Mouse (Mus musculus) liver, adult 2 months (tissue): ENCODE results near the gene Erlin1. TPM values are rescaled to one million over a fixed set of nuclear protein-coding genes. Genes with fewer than 3 reads are reported as not detected.

ENCODE experiments used
- DNase-seq: peaks from one replicate; pipeline ENCODE4 v3.0.0-alpha.2; 2011; ENCODE audit warnings: low read depth, low spot score; ENCODE audit errors: extremely low read depth
- H3K27ac ChIP-seq: fragments of 200-500 bp; replicated peaks from 2 replicates; pipeline ENCODE4 v1.5.1; 2012; ENCODE audit warnings: low read depth, mild to moderate bottlenecking, control low read depth, inconsistent platforms, low read length; ENCODE audit not compliant: insufficient read depth
- H3K27me3 ChIP-seq: fragments of 200-500 bp; 2 replicates; pipeline ENCODE4 v1.6.1; 2012; ENCODE audit warnings: mild to moderate bottlenecking, moderate library complexity, low read length, inconsistent platforms; ENCODE audit not compliant: control insufficient read depth, insufficient read depth
- H3K36me3 ChIP-seq: fragments of 200-500 bp; 2 replicates; pipeline ENCODE4 v1.6.1; 2012; ENCODE audit warnings: low read length, inconsistent platforms; ENCODE audit not compliant: control insufficient read depth, insufficient read depth
- H3K4me1 ChIP-seq: fragments of 200-500 bp; 2 replicates; pipeline ENCODE4 v1.6.1; 2011; ENCODE audit warnings: low read length; ENCODE audit not compliant: control insufficient read depth, insufficient read depth
- H3K4me3 ChIP-seq: fragments of 200-500 bp; 2 replicates; pipeline ENCODE4 v1.5.1; 2011; ENCODE audit warnings: low read depth, mild to moderate bottlenecking, control low read depth, low read length, moderate library complexity; ENCODE audit not compliant: insufficient read depth
- H3K79me2 ChIP-seq: fragments of 200-500 bp; 2 replicates; pipeline ENCODE4 v1.6.1; 2012; ENCODE audit warnings: inconsistent platforms, mild to moderate bottlenecking, low read length, moderate library complexity; ENCODE audit not compliant: control insufficient read depth, insufficient read depth
- H3K9ac ChIP-seq: fragments of 200-500 bp; 2 replicates; pipeline ENCODE4 v1.6.1; 2012; ENCODE audit warnings: low read depth, mild to moderate bottlenecking, control low read depth, inconsistent platforms, low read length
- CTCF ChIP-seq: fragments of 200-500 bp; IDR thresholded peaks from 2 replicates; pipeline ENCODE4 v1.5.1; 2011; ENCODE audit warnings: low read depth, low read length, control low read depth
- POLR2A ChIP-seq: fragments of 200-500 bp; IDR thresholded peaks from 2 replicates; pipeline ENCODE4 v1.6.1; 2011; ENCODE audit warnings: low read length, control low read depth; ENCODE audit not compliant: insufficient read depth; ENCODE audit errors: extremely low read depth
- WGBS: fragments of 180-500 bp; shearing (Covaris S2); methylation state at CpG from one replicate; pipeline ENCODE4 v1.1.7; 2018; 5-methylcytosine and 5-hydroxymethylcytosine counted together
- polyA plus RNA-seq: library from polyadenylated mRNA; depleted of rRNA; stranded (reverse); fragments of >200 nt; gene quantifications from 2 replicates; pipeline ENCODE4 v1.2.3, GENCODE M21; 2012; rRNA removed
- total RNA-seq: library from RNA; depleted of rRNA; stranded (reverse); fragments of >200 nt; gene quantifications from 2 replicates; pipeline ENCODE4 v1.2.3, GENCODE M21; 2014; rRNA removed

Gene Erlin1
- total RNA-seq (27.8 and 44.2 TPM in 2 replicates), polyA plus RNA-seq (14.2 and 19.0 TPM in 2 replicates)

GRCm38 (mm10) chr19:44069121-44069913, at the start of gene Erlin1:
TSS of gene Erlin1 (minus strand) at chr19:44069785.
- Histone ChIP-seq H3K27me3 (no peaks in the 10 kb centered on the region), H3K27ac (peak within 1 kb of the TSS; percentile 75), H3K9ac (peak within 1 kb of the TSS; percentile 90), H3K79me2 (peaks cover 3% of the 10 kb centered on the region; the same call in 1 of the 2 replicates), H3K4me1 (peaks cover 15% of the 10 kb centered on the region), H3K36me3 (peaks cover 37% of the 10 kb centered on the region), H3K4me3 (peak within 1 kb of the TSS; percentile 84)
- DNase-seq = peak; percentile 69
- under 1% methylated on average over 59 of the region's 75 CpGs for WGBS
- TF ChIP-seq CTCF = no peak
- no peak for TF ChIP-seq POLR2A

DNA sequence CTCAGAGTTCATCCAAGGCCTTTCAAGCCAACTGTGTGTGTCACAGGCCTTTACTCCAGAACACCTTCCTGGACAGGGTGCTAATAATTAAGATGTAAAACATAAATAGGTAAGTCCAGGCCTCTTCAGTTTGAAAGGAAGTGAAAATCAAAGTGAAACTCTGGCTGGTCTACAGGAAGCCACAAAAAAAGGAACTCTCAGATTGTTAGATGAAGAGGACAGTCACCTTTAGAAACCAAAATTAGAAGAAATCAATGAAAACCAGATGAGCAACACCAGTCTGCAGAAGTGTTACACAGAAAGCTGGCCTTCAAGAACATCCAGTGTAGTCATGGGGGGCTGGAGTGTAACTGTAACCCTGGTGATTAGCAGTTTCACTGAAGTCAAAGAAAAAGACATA, 48.2 kb upstream of the Erlin1 start:
- no peak for DNase-seq
- Histone ChIP-seq H3K36me3 (peaks cover 40% of the 10 kb centered on the region), H3K9ac (no peak overlapping the region), H3K79me2 (peaks cover 3% of the 10 kb centered on the region; the same call in 1 of the 2 replicates), H3K4me1 (peaks cover 7% of the 10 kb centered on the region), H3K4me3 (no peak overlapping the region), H3K27me3 (no peaks in the 10 kb centered on the region), H3K27ac (no peak overlapping the region)
- TF ChIP-seq POLR2A (no peak), CTCF (no peak)

DNA sequence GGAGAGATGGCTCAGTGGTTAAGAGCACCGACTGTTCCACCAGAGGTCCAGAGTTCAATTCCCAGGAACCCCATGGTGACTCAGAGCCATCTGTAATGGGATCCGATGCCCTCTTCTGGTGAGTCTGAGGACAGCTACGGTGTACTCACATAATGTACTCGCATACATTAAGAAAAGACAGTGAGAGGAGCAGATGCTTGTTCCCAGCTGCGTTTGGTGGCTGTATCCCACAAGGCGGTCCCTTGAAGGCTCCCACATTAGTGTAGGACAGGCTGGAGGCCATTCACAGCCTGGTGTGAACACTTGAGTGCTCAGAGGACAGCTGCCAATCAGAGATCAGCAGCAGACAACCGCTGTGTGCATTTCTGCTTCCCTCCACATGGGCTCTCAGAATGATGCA, 42.1 kb upstream of the Erlin1 start:
- H3K36me3 ChIP-seq = peaks cover 20% of the 10 kb centered on the region
- no peak overlapping the region for H3K4me3 ChIP-seq
- no peak overlapping the region for H3K9ac ChIP-seq
- H3K27me3 ChIP-seq = no peaks in the 10 kb centered on the region
- peak; percentile 62 for DNase-seq
- 62% methylated on average over 7 of the region's 7 CpGs for WGBS
- peaks cover 24% of the 10 kb centered on the region for H3K4me1 ChIP-seq
- peak; percentile 41 for TF ChIP-seq CTCF
- no peak for TF ChIP-seq POLR2A
- no peak overlapping the region for H3K27ac ChIP-seq
- peaks cover 5% of the 10 kb centered on the region; the same call in 1 of the 2 replicates for H3K79me2 ChIP-seq

- no peak for TF ChIP-seq CTCF
- no peak for TF ChIP-seq POLR2A
- 24% methylated on average over 9 of the region's 9 CpGs for WGBS
- peaks cover 29% of the 10 kb centered on the region for H3K4me1 ChIP-seq
- H3K9ac ChIP-seq = peak overlapping the region; percentile 58
- peaks cover 5% of the 10 kb centered on the region; the same call in 1 of the 2 replicates for H3K79me2 ChIP-seq
- no peaks in the 10 kb centered on the region for H3K27me3 ChIP-seq
- H3K36me3 ChIP-seq = peaks cover 15% of the 10 kb centered on the region
- H3K4me3 ChIP-seq = no peak overlapping the region
- DNase-seq = peak; percentile 92
- peak overlapping the region; percentile 92 for H3K27ac ChIP-seq
Observed at GRCm38 (mm10) chr19:44110356-44110755, 40.8 kb upstream of the Erlin1 start.

DNA sequence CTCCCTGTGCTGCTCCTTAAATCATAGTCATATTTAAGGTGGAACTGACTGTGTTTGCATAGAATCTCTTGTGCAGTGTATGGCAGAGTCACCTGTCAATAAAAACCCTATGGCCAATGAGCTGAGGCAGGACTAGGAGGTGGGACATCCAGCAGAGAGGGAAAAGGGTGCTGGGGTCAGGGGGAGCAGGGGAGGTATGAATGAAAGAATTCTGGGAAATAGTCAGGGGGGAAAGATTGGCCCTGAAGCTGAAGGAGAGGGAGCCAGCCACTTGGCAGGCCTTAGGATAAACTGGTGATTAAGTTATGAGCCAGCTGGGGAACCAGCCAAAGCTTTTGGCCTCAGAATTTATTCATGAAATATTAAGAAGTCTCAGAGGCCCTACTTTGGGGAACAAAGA, 39.4 kb upstream of the Erlin1 start:
- Histone ChIP-seq H3K36me3 (peaks cover 11% of the 10 kb centered on the region), H3K4me3 (no peak overlapping the region), H3K27me3 (no peaks in the 10 kb centered on the region), H3K27ac (peak overlapping the region; percentile 50), H3K4me1 (peaks cover 33% of the 10 kb centered on the region), H3K79me2 (peaks cover 12% of the 10 kb centered on the region; the same call in 1 of the 2 replicates), H3K9ac (no peak overlapping the region)
- TF ChIP-seq CTCF (no peak), POLR2A (no peak)
- DNase-seq = peak; percentile 76
